Mouse (Mus musculus) heart, adult 18-20 months (tissue): ENCODE results near the gene Hoxa7. TPM values are rescaled to one million over a fixed set of nuclear protein-coding genes. Genes with fewer than 3 reads are reported as not detected.

Experiments used
- DNase-seq, 2 experiments: peaks; one replicate each; pipeline ENCODE4 v3.0.0; 2021 to 2022; ENCODE audit warnings: mixed read lengths in 1 of 2
- total RNA-seq, 2 experiments: library from RNA; stranded (reverse); gene quantifications; 2 replicates each; pipeline ENCODE4 v1.2.3; 2021

Gene Hoxa7
- total RNA-seq, 2 experiments from 2014 or later = 0.59 TPM; not detected in 1

- DNase-seq = no peak
Measured at GRCm38 (mm10) chr6:52226569-52227257, 5.1 kb upstream of the Hoxa7 start.

DNA sequence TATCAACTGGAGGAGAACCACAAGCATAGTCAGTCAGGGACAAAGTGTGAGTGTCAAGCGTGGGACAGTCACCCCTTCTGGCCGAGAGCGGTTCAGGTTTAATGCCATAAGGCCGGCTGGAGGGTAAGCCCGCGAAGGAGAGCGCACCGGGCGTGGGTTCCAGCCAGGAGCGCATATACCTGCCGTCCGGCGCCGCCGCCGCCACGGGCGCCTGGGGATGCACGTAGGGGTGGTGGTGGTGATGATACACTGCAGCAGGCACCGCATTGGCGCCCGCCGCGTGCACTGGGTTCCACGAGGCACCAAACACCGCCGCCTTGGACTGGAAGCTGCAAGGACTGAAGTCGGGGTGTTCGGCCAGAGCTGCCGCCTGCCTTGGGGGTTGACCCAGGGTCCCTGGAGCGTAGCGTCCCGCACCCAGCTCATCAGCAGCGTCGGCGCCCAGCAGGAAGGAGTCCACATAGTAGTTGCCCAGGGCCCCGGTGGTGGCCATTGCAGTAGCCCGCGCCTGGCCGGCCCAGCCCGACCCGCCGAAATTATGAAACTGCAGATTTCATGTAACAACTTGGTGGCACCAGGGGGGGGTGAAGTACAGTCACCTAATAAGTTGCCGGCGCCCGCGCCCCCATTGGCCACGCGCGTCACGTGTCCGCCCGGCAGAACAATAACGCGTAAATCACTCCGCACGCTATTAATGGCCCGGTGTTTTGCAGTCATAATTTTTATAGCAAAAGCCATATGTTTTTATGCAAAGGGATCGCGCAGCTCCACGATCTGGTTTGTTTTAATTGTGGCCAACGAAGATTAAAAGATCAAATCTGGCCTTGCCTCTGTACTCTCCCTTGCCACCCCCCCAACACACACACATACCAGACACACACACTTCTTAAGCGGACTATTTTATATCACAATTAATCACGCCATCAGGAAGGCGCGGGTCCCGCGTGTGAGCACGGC lies 4.2 kb upstream of the Hoxa7 start:
- peak in 1 of 2 experiments; percentile 26 for DNase-seq

DNA sequence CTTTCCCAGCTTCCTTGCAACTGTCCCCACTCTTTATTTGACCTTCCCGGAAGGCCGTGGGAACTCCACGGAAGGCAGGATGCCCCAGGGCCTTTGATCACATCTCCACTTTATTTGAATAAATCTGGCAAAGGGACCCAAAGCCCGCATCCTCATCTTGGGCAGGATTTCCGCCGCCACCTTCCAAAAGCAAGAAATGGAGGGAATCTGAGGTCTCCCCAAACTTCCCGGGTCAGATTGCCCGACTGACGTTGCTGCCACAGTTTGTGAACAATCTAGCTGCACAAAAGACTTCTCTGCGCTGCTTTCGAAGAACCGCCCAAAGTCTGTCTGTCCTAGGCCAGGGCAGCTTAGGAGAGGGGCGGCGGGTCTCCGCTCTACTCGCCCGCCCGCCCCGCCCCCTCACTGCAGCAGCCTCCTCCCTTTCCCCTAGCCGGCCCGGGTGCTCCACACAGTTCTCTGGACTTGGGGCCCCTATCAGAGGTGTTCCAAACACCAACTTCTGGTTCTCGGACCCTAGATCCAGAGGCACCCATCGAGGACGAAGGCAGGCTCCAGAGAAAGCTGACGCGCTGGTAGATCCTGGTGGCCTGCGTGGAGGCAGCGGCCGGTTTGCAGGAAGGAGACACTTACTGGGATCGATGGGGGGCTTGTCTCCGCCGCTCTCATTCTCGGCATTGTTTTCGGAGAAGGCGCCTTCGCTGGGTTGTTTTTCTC lies 3.4 kb upstream of the Hoxa7 start:
- DNase-seq = no peak

DNA sequence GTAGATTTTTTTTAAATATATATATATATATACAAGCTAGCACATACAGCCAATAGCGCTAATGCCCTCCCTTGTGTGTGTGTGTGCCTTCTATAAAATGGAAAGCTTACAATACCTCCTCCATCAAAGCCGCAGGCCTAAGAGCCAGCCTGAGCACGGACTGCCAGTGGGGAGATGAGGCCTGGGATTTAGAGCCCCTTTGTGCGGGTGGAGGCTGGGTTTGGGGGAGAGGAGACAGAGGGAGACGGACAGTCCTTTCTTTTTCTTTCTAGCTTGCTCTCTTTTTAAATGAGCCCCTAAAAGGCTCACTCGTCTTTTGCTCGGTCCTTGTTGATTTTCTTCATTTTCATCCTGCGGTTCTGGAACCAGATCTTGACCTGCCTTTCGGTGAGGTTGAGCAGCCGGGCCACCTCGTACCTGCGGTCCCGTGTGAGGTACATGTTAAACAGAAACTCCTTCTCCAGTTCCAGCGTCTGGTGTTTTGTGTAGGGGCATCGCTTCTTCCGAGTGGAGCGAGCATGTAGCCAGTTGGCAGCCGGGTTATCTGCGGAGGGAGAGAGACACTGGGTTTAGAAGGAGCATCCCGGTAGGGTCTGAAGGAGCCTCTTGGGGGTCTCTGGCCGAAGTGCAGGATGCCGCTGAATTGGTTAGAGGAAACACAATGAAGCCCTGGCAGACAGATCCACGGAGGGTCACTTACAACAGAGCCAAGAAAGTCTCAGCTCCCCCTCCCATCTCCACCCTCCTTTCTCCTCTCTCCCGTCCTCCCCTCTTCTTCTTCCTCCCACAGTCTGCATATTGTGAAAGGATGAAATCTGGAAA lies 2.5 kb upstream of the Hoxa7 start:
- DNase-seq = peak in 1 of 2 experiments; percentile 23

GRCm38 (mm10) chr6:52222729-52223128 lies 1.1 kb upstream of the Hoxa7 start:
- no peak for DNase-seq

GRCm38 (mm10) chr6:52221993-52222685 lies 485 bp upstream of the Hoxa7 start:
- no peak for DNase-seq

DNA sequence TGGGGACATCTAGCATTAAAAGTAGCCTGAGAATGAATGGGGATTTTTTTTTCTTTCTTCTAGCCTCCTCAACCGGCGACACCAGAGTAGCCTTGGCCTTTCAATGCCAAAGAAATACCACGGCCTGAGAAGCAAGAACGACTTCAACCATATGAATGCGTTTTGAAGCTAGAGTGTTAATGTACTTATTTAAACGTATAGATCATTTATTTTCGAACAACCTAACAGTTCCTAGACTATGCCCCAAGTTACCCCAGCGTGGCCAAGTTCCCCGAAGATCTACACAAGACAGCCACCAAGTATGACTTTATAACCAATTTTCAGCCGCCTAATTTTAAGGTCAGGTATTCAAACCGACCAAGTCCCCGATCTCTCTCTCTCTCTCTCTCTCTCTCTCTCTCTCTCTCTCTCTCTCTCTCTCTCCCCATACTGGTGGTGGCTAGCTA lies 766 bp downstream of the Hoxa7 start:
- DNase-seq = peak in 1 of 2 experiments; percentile 23

- no peak for DNase-seq
Measured at GRCm38 (mm10) chr6:52220003-52220864, 1.4 kb downstream of the Hoxa7 start.

GRCm38 (mm10) chr6:52219234-52219942 lies 2.3 kb downstream of the Hoxa7 start:
- no peak for DNase-seq

- no peak for DNase-seq
Measured at GRCm38 (mm10) chr6:52218643-52219215, 2.9 kb downstream of the Hoxa7 start.

DNA sequence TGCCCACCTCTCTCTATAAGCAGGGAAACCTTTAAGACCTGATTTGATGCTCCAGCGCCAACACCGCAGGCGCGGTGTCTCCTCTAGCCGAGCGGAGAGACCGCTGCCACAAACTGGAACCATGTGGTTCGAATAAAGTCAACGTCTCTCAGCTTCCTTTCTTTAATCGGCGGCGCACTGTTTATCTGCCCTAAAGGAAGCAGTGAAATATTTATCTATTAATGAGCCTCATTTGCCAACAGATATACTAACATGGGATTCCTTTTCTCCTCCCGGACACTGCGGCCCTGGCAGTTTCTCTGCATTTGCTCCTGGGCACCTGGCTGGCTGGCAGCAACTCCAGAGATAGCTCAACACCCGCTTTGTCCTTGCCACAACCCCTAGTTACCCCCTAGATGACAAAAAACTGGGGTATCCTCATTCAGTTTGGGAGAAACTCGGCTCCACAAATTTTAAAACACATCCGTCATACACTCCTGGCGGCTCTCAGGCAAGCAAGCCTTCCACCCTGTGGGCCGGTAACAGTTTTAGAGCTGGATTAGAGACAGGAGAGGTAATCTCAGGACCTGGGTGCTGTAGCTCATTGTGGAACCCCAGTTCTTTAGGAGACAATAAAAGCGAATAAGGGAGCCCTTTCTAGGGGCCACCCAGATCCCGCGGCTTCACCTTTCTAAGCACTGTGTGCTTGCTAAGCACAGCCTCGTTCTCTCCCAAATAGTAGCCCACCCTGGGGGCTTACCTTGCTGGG lies 3.6 kb downstream of the Hoxa7 start:
- DNase-seq = peak in 1 of 2 experiments; percentile 23

DNA sequence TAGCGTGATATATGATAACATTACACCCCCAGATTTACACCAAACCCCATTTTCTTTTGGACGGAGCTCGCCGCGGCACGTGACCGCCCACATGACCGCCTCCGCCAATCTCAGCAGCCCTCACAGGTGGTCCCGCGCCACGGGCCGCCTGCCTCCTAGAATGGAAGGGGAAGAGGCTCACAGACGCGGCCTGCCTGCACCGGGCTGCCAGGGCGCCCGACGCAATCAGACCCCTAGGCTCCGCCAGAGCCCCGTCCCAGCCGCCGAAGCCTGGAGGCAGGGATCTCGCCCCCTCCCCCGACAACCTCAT lies 4.2 kb downstream of the Hoxa7 start:
- DNase-seq = peak in 1 of 2 experiments; percentile 38

DNA sequence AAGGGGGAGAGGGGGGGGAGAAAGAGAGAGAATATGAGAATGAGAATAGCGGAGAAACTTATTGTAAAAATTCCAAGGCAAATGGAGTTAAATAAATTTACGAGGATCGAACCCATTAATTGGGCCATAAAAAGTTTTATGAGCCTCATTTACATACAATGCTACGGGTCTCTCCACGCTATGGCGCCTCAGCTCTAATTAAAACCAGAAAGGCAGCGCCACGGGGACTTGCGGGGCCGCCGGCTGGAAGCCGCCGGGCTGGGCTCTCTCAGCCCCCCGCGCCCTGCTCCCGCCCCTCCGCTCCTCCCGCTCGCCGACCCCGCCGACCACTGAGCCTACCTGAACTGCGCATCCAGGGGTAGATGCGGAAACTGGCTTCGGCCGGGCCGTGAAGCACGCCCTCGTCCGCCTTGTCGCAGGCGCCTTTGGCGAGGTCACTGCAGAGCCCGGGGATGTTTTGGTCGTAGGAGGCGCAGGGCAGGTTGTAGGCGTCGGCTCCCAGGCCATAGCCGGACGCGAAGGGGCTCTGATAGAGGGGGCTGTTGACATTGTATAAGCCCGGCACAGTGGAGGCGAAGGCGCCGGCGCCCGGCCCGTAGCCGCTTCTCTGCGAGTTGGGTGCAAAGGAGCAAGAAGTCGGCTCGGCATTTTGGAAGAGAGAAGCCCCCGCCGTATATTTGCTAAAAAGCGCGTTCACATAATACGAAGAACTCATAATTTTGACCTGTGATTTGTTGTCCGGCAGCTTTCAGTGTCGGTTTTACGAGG lies 4.8 kb downstream of the Hoxa7 start:
- peak in 1 of 2 experiments; percentile 45 for DNase-seq

DNA sequence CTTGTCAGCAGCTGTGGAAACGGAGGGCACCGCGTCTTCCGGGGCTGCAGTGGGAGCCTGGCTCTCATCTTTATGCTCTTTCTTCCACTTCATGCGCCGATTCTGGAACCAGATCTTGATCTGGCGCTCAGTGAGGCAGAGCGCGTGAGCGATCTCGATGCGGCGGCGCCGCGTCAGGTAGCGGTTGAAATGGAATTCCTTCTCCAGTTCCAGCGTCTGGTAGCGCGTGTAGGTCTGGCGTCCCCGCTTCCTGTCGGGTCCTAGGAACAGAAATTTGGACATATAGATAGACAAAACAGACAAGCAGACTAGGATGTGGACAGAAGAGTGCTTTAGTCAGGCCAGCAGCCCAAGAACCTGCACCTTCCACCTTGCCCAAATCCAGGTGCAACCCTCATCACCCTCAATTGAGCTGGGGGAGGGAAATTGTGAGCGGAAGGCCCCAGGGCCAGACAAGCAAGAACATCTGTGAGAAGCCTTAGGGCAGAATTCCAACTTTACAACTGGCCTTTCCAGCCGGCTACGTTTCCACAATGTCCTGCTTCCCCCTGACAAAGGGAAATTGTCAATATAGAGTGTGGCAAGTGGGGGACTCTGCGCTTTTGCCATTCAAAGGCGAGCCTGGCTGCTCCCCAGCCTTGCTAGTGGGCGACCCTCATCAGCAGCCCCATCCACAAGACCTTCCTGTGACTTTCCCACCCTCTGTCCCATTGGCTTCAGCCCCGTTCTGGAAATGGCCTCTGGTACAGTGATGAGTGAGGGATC lies 5.7 kb downstream of the Hoxa7 start:
- no peak for DNase-seq

GRCm38 (mm10) chr6:52215070-52215469 lies 6.6 kb downstream of the Hoxa7 start:
- DNase-seq = no peak

- DNase-seq = no peak
Measured at GRCm38 (mm10) chr6:52214271-52214670, 7.4 kb downstream of the Hoxa7 start.
